Mouse (Mus musculus): ENCODE results near the gene Pcyox1. TPM values are rescaled to one million over a fixed set of nuclear protein-coding genes. Genes with fewer than 3 reads are reported as not detected.

The Pcyox1 gene
- total RNA-seq (2023) = 10 to 100 TPM; 79.2 to 81.6 TPM

DNA sequence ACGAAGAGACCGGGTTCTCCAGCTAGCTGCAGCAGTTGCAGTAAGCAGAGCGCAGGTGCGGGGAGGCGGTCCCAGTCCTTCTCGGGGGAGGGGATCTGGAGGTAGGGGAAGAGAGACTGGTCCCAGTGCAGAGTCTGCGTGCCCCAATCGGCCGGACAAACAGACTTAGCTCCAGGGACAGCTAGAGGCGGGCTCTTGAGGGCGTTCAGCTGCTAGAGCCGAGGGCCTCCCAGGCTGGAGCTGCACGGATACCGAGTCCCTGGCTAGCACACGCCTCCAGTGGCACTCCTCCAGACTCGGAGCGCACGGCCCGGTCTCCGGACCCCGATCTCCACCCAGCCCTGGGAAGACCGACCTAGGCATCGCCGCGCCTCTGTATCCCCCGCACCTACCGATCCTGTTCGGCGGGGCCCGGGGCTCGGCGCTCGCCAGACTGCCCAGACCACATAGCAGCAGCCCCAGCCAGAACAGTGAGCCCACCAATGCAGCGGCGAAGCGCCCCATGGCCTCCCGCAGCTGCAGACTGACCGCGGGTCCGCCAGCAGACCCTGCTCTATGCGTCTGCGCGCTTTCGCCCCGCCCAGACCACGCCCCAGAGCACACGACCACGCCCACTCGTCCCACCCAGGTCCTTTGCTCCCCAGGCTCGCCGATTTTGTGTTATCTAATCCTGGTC, at the start of gene Pcyox1:
TSS of gene Pcyox1 (minus strand) at position 574 of the 676 bp plus-strand sequence.

DNA sequence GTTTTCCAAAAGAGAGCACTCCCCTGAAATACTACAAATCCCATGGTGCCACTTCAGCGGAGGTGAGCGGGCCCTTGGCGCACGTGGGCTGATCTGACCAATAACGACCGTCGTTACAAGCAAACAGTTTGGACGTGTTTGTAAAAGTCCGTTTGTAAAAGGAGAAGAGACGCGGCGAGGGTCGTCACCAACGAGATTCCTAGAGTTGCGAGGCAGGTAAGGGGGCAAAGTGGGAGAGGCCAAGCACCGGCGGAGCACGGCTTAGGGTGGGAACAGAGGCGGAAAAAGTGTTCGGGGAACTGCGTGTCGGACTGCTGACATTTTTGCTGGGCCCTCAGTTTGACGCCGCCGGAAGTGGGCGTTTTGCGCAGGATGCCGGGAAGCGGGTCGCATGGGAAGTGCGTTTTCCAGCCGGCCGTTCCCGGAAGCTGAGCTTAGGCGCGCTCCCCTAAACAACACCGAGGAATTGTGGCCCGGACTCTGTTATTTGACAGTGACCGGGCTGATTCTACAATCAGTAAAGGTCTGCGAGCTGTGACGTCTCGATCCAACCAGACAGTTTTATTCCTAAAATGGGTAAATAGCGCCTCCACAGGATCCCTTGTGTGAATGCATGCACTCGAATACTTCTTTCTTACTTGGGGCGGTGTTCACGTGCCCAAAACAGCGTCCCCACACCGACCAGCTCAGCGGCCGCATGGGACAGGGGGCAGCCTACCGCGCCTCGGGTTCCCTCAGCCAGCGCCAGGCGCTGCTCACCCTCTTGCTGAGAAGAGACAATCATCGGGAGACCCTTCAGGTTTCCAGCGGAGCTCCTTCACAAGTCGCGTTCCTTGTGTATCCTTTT, 41.5 kb upstream of the Pcyox1 start, which contains the start of gene C87436:
TSS of gene C87436 (plus strand) at position 103 of the 847 bp plus-strand sequence.

DNA sequence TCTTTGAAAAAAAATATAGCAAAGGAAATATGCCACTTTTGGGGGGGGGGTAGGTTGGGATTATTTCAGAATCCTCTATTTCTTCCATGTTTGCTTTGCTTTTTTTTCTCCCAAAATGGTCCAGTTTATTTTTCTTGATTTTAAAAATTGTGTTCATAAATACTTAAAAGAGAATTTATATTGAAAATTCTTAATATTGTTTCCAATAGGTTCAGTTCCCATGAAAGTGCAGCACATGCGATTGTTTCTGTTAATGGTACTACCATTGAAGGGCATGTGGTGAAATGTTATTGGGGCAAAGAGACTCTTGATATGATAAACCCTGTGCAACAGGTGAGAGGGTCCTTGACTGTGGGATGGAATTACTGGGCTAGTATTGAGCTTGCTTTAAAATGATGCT, 29.4 kb upstream of the Pcyox1 start, which contains the start of gene Gm44790:
TSS of gene Gm44790 (plus strand) at position 301 of the 400 bp plus-strand sequence.

GRCm38 (mm10) chr6:86404100-86404861, 7.3 kb upstream of the Pcyox1 start, which contains the start of gene Tia1:
Gene Tia1 (plus strand): TSS chr6:86404219.

DNA sequence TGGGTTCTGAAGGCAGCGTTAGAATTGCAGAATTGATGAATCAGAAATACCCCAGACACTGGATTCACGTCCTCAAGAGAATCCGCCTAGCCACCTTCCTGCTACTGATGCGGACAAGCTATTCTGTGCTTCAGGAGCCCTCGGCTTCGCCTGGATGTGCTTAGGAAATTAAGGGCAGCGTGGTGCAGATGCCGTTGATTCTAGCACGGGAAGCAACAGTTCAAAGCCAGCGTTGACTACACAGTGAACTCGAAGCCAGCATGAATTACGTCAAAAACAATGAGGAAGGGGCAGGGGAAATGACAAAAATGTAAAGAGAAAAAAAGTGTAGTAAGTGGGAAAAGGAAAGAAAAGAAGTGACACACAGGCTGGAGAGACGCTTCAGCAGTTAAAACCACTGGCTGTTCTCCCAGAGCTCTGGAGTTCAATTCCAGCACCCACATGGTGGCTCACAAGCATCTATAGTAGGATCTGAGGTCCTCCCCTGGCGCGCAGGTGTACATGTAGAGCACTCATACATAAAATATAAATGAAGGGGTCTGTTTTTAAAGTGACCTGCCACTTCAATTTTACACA, 26.1 kb downstream of the Pcyox1 start, which contains the start of gene Snrpg:
TSS of gene Snrpg (plus strand) at position 541 of the 576 bp plus-strand sequence.

GRCm38 (mm10) chr6:86365371-86366124, 31.4 kb downstream of the Pcyox1 start, which contains the start of gene Fam136a:
Gene Fam136a (plus strand): TSS chr6:86365646.

Other genes starting within 250 kb of the Pcyox1 start
- not detected for gene Tgfa, start 201.9 kb downstream of the Pcyox1 start, total RNA-seq (2023)
- gene Fam136a, start 31.5 kb downstream of the Pcyox1 start, total RNA-seq (2023) = 10 to 100 TPM in 1 of 2 experiments, 1 to 10 TPM in 1; 7.3 to 10.9 TPM
- gene Snrpg, start 25.9 kb downstream of the Pcyox1 start, total RNA-seq (2023) = 100 to 1,000 TPM; 110 to 137 TPM
- 10 to 100 TPM; 39.7 to 44.3 TPM for gene Tia1, start 7.1 kb upstream of the Pcyox1 start, total RNA-seq (2023)
- 1 to 10 TPM in 1 of 2 experiments, not detected in 1; 3.8 TPM for gene Gm44790, start 29.5 kb upstream of the Pcyox1 start, total RNA-seq (2023)
- 10 to 100 TPM; 24.3 to 32.5 TPM for gene C87436, start 41.2 kb upstream of the Pcyox1 start, total RNA-seq (2023)
- 100 to 1,000 TPM; 241 to 261 TPM for gene Pcbp1, start 129.2 kb upstream of the Pcyox1 start, total RNA-seq (2023)
- gene Asprv1, start 231.0 kb upstream of the Pcyox1 start, total RNA-seq (2023) = 1 to 10 TPM in 1 of 2 experiments, under 1 TPM in 1; 0.63 to 1.0 TPM